Mouse (Mus musculus) c-Kit-negative CD71-positive TER-119-positive erythroid progenitor cells, embryonic 14.5 days (primary cell): ENCODE measurements around the gene Aff2.

Experiments used
- DNase-seq: peaks from one replicate; pipeline ENCODE4 v3.0.0-alpha.2; 2013; ENCODE audit warnings: low read depth, low spot score

Aff2 gene

GRCm38 (mm10) chrX:69744962-69745597, 385.0 kb downstream of the Aff2 start:
- no peak for DNase-seq

- DNase-seq, result no peak
Observed at GRCm38 (mm10) chrX:69801890-69802439, 441.9 kb downstream of the Aff2 start.

GRCm38 (mm10) chrX:69802481-69802880, 442.4 kb downstream of the Aff2 start:
- no peak for DNase-seq

GRCm38 (mm10) chrX:69811798-69812197, 451.7 kb downstream of the Aff2 start:
- no peak for DNase-seq

- DNase-seq, result no peak
Observed at GRCm38 (mm10) chrX:69815054-69815453, 455.0 kb downstream of the Aff2 start.

- no peak for DNase-seq
Observed at GRCm38 (mm10) chrX:69817679-69818078, 457.6 kb downstream of the Aff2 start.

GRCm38 (mm10) chrX:69818188-69818587, 458.1 kb downstream of the Aff2 start:
- DNase-seq, result no peak

GRCm38 (mm10) chrX:69867601-69868000, 507.5 kb downstream of the Aff2 start:
- no peak for DNase-seq

- DNase-seq, result no peak
Observed at GRCm38 (mm10) chrX:69891713-69892112, 531.6 kb downstream of the Aff2 start.
